Mouse (Mus musculus): ENCODE measurements at regions not wholly inside any gene's neighbourhood (a gene's known extent, or its start where the extent isn't known, plus 50 kb on each side); places are given as distances from the start of the nearest gene placed in this dataset.

DNA sequence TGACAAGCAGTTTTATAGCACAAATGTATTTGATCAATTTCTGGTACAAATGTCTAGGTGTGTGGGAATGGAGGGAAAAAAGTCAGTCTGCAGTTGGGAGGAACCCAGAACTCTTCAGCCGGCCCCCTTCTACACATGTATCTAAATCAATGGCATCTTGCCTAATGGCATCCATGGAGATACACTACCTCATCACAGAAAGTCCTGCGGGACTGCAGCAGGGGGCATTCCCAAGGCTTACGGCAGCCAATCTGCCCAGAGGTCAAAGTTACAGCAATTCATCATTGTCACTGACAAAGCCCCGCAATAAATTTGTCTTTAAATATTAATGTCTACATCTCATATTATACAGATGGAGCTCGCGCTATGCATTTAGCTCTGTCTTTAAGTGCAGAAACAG lies 135.7 kb upstream of the Arhgap5 start:
- WGBS = 73% methylated on average over 6 of the region's 6 CpGs
- Histone ChIP-seq H3K4me1 (ENCODE audit: control insufficient read depth, insufficient read depth, low read length) (no peaks in the 10 kb centered on the region), H3K4me3 (ENCODE audit: low read length) (no peak overlapping the region), H3K9me3 (replicated peaks; ENCODE audit: control insufficient read depth, low read length) (no peaks in the 10 kb centered on the region), H3K27ac (ENCODE audit: low read length) (no peak overlapping the region), H3K4me2 (ENCODE audit: low read depth, low read length) (no peak overlapping the region), H3K27me3 (ENCODE audit: control insufficient read depth, insufficient read depth, low read length) (no peaks in the 10 kb centered on the region), H3K9ac (ENCODE audit: low read length) (no peak overlapping the region), H3K36me3 (ENCODE audit: control insufficient read depth, insufficient read depth) (no peaks in the 10 kb centered on the region)
- ATAC-seq (replicated peaks; ENCODE audit: extremely low read depth, insufficient read depth, low FRiP score) = no peak

DNA sequence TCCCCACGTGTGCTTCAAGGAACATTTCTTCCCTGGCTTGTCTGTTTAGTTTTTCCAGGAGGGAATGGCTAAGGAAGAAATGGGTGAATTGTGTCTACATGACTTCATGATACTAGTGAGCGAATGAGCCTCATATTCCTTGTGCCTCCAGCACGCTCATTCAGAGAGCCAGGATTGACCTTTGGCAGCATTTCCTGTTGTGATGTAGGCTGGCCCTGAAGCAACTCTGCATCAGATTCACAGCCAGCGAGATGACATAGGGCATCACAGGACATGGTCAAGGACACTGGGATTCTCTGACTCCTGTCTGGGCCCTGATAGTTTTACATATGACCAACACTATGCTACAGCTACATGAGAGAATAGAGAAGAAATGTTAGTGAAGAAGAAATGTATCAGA lies 135.3 kb upstream of the Arhgap5 start:
- H3K27me3 ChIP-seq (ENCODE audit: control insufficient read depth, insufficient read depth, low read length) = no peaks in the 10 kb centered on the region
- H3K9me3 ChIP-seq (replicated peaks; ENCODE audit: control insufficient read depth, low read length) = no peaks in the 10 kb centered on the region
- no peaks in the 10 kb centered on the region for H3K36me3 ChIP-seq (ENCODE audit: control insufficient read depth, insufficient read depth)
- H3K4me3 ChIP-seq (ENCODE audit: low read length) = no peak overlapping the region
- 74% methylated on average over 4 of the region's 4 CpGs for WGBS
- no peak overlapping the region for H3K4me2 ChIP-seq (ENCODE audit: low read depth, low read length)
- no peak overlapping the region for H3K27ac ChIP-seq (ENCODE audit: low read length)
- H3K9ac ChIP-seq (ENCODE audit: low read length) = no peak overlapping the region
- no peak for ATAC-seq (replicated peaks; ENCODE audit: extremely low read depth, insufficient read depth, low FRiP score)
- no peaks in the 10 kb centered on the region for H3K4me1 ChIP-seq (ENCODE audit: control insufficient read depth, insufficient read depth, low read length)

GRCm38 (mm10) chr12:52370153-52370710 lies 133.5 kb upstream of the Arhgap5 start:
- Histone ChIP-seq H3K9ac (ENCODE audit: low read length) (no peak overlapping the region), H3K36me3 (ENCODE audit: control insufficient read depth, insufficient read depth) (no peaks in the 10 kb centered on the region), H3K9me3 (replicated peaks; ENCODE audit: control insufficient read depth, low read length) (no peaks in the 10 kb centered on the region), H3K4me2 (ENCODE audit: low read depth, low read length) (no peak overlapping the region), H3K4me1 (ENCODE audit: control insufficient read depth, insufficient read depth, low read length) (no peaks in the 10 kb centered on the region), H3K27me3 (ENCODE audit: control insufficient read depth, insufficient read depth, low read length) (no peaks in the 10 kb centered on the region), H3K27ac (ENCODE audit: low read length) (no peak overlapping the region), H3K4me3 (ENCODE audit: low read length) (no peak overlapping the region)
- no peak for ATAC-seq (replicated peaks; ENCODE audit: extremely low read depth, insufficient read depth, low FRiP score)
- WGBS = 51% methylated on average over 12 of the region's 12 CpGs

DNA sequence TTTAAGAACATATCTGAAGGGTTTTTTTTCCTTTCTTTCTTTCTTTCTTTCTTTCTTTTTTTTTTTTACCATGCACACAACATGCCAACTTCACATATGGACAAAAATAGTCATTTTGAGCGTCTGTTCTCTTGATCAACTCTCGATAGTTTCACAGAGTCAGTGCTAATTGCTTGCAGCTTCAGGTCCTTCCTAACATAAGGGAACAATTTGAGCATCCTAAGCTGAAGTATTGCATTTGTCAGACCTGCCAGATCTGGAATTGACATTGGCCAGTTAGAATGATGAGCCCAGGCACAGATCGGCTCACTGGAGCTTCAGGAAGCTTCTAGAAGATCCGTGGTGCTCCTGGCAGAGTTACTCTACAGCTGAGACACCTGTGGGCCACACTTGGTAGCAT lies 128.7 kb upstream of the Arhgap5 start:
- Histone ChIP-seq H3K27ac (ENCODE audit: low read length) (no peak overlapping the region), H3K4me2 (ENCODE audit: low read depth, low read length) (no peak overlapping the region), H3K4me1 (ENCODE audit: control insufficient read depth, insufficient read depth, low read length) (peaks cover 2% of the 10 kb centered on the region; the same call in 1 of the 2 replicates), H3K27me3 (ENCODE audit: control insufficient read depth, insufficient read depth, low read length) (no peaks in the 10 kb centered on the region), H3K9ac (ENCODE audit: low read length) (no peak overlapping the region), H3K36me3 (ENCODE audit: control insufficient read depth, insufficient read depth) (no peaks in the 10 kb centered on the region), H3K9me3 (replicated peaks; ENCODE audit: control insufficient read depth, low read length) (no peaks in the 10 kb centered on the region), H3K4me3 (ENCODE audit: low read length) (no peak overlapping the region)
- WGBS = 86% methylated on average over 4 of the region's 4 CpGs
- no peak for ATAC-seq (replicated peaks; ENCODE audit: extremely low read depth, insufficient read depth, low FRiP score)

DNA sequence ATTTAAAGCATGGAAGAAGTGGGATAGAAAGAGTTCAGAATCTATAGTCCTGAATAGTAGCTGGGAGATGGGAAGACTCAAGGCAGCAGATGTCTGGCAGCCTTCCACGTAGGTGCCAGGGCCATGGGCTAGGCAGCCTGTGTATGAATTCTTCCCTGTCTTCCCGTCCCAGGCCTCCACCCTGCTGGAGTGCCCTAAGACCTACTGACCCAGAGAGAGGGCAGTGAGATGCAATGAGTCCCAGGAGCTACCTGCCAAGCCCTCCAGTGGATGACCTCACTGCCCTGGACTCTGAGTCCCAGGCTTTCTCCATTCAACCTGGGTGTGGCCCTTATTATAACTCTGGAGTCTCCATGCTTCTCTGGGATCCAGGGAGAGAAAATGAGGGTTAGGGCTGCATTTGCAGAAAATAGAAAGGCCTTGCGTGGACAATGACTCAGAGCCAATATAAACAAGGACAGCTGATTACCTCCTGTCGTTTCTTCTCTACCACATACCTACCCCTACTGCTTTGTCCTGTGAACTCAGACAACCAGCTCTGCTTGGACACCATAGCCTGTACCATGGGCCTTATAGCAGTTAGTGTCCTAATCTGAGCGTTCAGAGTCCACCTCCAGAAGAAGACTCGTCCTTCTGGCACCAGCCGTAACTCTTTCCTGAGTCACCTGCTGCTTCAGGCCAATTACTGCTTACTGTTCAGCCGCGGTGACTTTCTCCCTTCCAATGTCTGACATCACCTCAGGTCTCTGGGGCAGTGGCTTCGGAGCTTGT lies 126.9 kb upstream of the Arhgap5 start:
- Histone ChIP-seq H3K4me2 (ENCODE audit: low read depth, low read length) (no peak overlapping the region), H3K27me3 (ENCODE audit: control insufficient read depth, insufficient read depth, low read length) (no peaks in the 10 kb centered on the region), H3K4me1 (ENCODE audit: control insufficient read depth, insufficient read depth, low read length) (peaks cover 7% of the 10 kb centered on the region), H3K36me3 (ENCODE audit: control insufficient read depth, insufficient read depth) (no peaks in the 10 kb centered on the region), H3K27ac (ENCODE audit: low read length) (no peak overlapping the region), H3K9me3 (replicated peaks; ENCODE audit: control insufficient read depth, low read length) (no peaks in the 10 kb centered on the region), H3K9ac (ENCODE audit: low read length) (no peak overlapping the region), H3K4me3 (ENCODE audit: low read length) (no peak overlapping the region)
- 76% methylated on average over 10 of the region's 10 CpGs for WGBS
- ATAC-seq (replicated peaks; ENCODE audit: extremely low read depth, insufficient read depth, low FRiP score) = no peak

GRCm38 (mm10) chr12:52377463-52377848 lies 126.3 kb upstream of the Arhgap5 start:
- Histone ChIP-seq H3K9ac (ENCODE audit: low read length) (no peak overlapping the region), H3K4me1 (ENCODE audit: control insufficient read depth, insufficient read depth, low read length) (peaks cover 13% of the 10 kb centered on the region), H3K27ac (ENCODE audit: low read length) (no peak overlapping the region), H3K27me3 (ENCODE audit: control insufficient read depth, insufficient read depth, low read length) (no peaks in the 10 kb centered on the region), H3K4me2 (ENCODE audit: low read depth, low read length) (no peak overlapping the region), H3K36me3 (ENCODE audit: control insufficient read depth, insufficient read depth) (no peaks in the 10 kb centered on the region), H3K4me3 (ENCODE audit: low read length) (no peak overlapping the region), H3K9me3 (replicated peaks; ENCODE audit: control insufficient read depth, low read length) (no peaks in the 10 kb centered on the region)
- WGBS = 100% methylated on average over 2 of the region's 2 CpGs
- no peak for ATAC-seq (replicated peaks; ENCODE audit: extremely low read depth, insufficient read depth, low FRiP score)

GRCm38 (mm10) chr12:52379245-52379644 lies 124.5 kb upstream of the Arhgap5 start:
- Histone ChIP-seq H3K4me1 (ENCODE audit: control insufficient read depth, insufficient read depth, low read length) (peaks cover 16% of the 10 kb centered on the region), H3K36me3 (ENCODE audit: control insufficient read depth, insufficient read depth) (no peaks in the 10 kb centered on the region), H3K27me3 (ENCODE audit: control insufficient read depth, insufficient read depth, low read length) (no peaks in the 10 kb centered on the region), H3K9ac (ENCODE audit: low read length) (no peak overlapping the region), H3K4me2 (ENCODE audit: low read depth, low read length) (no peak overlapping the region), H3K9me3 (replicated peaks; ENCODE audit: control insufficient read depth, low read length) (no peaks in the 10 kb centered on the region), H3K4me3 (ENCODE audit: low read length) (no peak overlapping the region), H3K27ac (ENCODE audit: low read length) (no peak overlapping the region)
- ATAC-seq (replicated peaks; ENCODE audit: extremely low read depth, insufficient read depth, low FRiP score) = no peak
- 79% methylated on average over 4 of the region's 4 CpGs for WGBS

DNA sequence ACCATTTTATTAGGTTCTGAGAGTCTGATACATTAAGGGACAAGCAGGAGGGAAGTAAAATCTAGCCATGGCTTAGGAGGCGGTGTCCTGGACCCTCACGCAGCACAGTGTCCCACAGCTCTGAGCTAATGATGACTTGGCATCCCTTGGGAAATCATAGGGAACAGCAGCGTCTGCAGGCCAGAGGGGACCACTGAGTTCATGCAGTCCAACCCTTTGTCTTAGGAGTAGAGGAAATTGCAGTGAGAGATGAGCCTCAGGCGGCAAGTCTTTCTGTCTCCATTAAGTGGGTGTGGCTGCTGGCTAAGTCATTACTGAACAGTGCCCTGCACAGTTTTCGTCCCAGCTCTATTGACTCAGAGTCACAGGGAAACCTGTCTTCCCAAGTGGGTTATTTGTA lies 123.8 kb upstream of the Arhgap5 start:
- Histone ChIP-seq H3K4me1 (ENCODE audit: control insufficient read depth, insufficient read depth, low read length) (peaks cover 16% of the 10 kb centered on the region), H3K27ac (ENCODE audit: low read length) (no peak overlapping the region), H3K9me3 (replicated peaks; ENCODE audit: control insufficient read depth, low read length) (no peaks in the 10 kb centered on the region), H3K4me2 (ENCODE audit: low read depth, low read length) (no peak overlapping the region), H3K27me3 (ENCODE audit: control insufficient read depth, insufficient read depth, low read length) (no peaks in the 10 kb centered on the region), H3K4me3 (ENCODE audit: low read length) (no peak overlapping the region), H3K36me3 (ENCODE audit: control insufficient read depth, insufficient read depth) (no peaks in the 10 kb centered on the region), H3K9ac (ENCODE audit: low read length) (no peak overlapping the region)
- 78% methylated on average over 5 of the region's 5 CpGs for WGBS
- ATAC-seq (replicated peaks; ENCODE audit: extremely low read depth, insufficient read depth, low FRiP score) = no peak

GRCm38 (mm10) chr12:52381161-52381967 lies 122.4 kb upstream of the Arhgap5 start:
- ATAC-seq (replicated peaks; ENCODE audit: extremely low read depth, insufficient read depth, low FRiP score) = no peak
- H3K4me1 ChIP-seq (ENCODE audit: control insufficient read depth, insufficient read depth, low read length) = peaks cover 16% of the 10 kb centered on the region
- no peak overlapping the region for H3K27ac ChIP-seq (ENCODE audit: low read length)
- H3K9ac ChIP-seq (ENCODE audit: low read length) = no peak overlapping the region; the same call in 1 of the 2 replicates
- 55% methylated on average over 18 of the region's 18 CpGs for WGBS
- no peaks in the 10 kb centered on the region for H3K36me3 ChIP-seq (ENCODE audit: control insufficient read depth, insufficient read depth)
- H3K9me3 ChIP-seq (replicated peaks; ENCODE audit: control insufficient read depth, low read length) = no peaks in the 10 kb centered on the region
- H3K4me2 ChIP-seq (ENCODE audit: low read depth, low read length) = no peak overlapping the region
- H3K27me3 ChIP-seq (ENCODE audit: control insufficient read depth, insufficient read depth, low read length) = no peaks in the 10 kb centered on the region
- no peak overlapping the region for H3K4me3 ChIP-seq (ENCODE audit: low read length)

Measured in heart, embryonic 16.5 days (tissue).